Comparison of ENCODE assay signal across 13 mouse cellular contexts in genomic region chr11:45027076-45027475, GRCm38 (mm10).
DNase-seq lines count a peak whose midpoint lies in the region; ATAC-seq and TF ChIP-seq lines count a peak whose summit lies in the region.
"Had no signal": no experiment of that assay in that cellular context is flagged by ENCODE, and none has a peak within 500 bp of the region (broad histone marks: within the 10 kb centered on the region; RNA-seq: fewer than 3 reads in every experiment).

No protein-coding gene starts in this region.

- H3K4me2 ChIP-seq in heart, embryonic 12.5 days, result peak overlapping the region; percentile 47
- peak overlapping the region; percentile 16 for H3K4me2 ChIP-seq in forebrain, embryonic 16.5 days (ENCODE audit: low read length)
- H3K4me2 ChIP-seq: limb, embryonic 12.5 days had no signal

- 0 out of 2 replicates have a peak, but pooled peaks cover 3% of the 10 kb centered on the region for H3K4me1 ChIP-seq in heart, embryonic 12.5 days (replicated peaks)
- no peaks in the 10 kb centered on the region for H3K4me1 ChIP-seq in heart, adult 2 months (ENCODE audit: control insufficient read depth, insufficient read depth, low read length)
- peaks cover 19% of the 10 kb centered on the region for H3K4me1 ChIP-seq in embryonic facial prominence, embryonic 10.5 days
- peaks cover 10% of the 10 kb centered on the region for H3K4me1 ChIP-seq in forebrain, embryonic 16.5 days (replicated peaks; ENCODE audit: control insufficient read depth, insufficient read depth, low read length)
- peaks cover 17% of the 10 kb centered on the region for H3K4me1 ChIP-seq in midbrain, embryonic 10.5 days
- H3K4me1 ChIP-seq: megakaryocyte, embryonic 14.5 days had no signal

- H3K9me3 ChIP-seq in heart, embryonic 12.5 days (replicated peaks), result no peaks in the 10 kb centered on the region
- H3K9me3 ChIP-seq in embryonic facial prominence, embryonic 10.5 days, result no peaks in the 10 kb centered on the region
- no peaks in the 10 kb centered on the region for H3K9me3 ChIP-seq in forebrain, embryonic 16.5 days (ENCODE audit: control insufficient read depth, low read length)
- no peaks in the 10 kb centered on the region for H3K9me3 ChIP-seq in midbrain, embryonic 10.5 days (replicated peaks)
- H3K9me3 ChIP-seq: limb, embryonic 12.5 days; megakaryocyte, embryonic 14.5 days had no signal

- no peak for ATAC-seq in heart, embryonic 12.5 days (ENCODE audit: insufficient number of reproducible peaks, low FRiP score)
- ATAC-seq in forebrain, embryonic 16.5 days, result 0 out of 2 replicates have a peak, but pooled peaks have one; percentile 45
- no peak for ATAC-seq in CD4-positive, CD25-positive, alpha-beta regulatory T cell, adult 4 months

- H3K9ac ChIP-seq in heart, embryonic 12.5 days, result no peak overlapping the region
- H3K9ac ChIP-seq in heart, adult 2 months (ENCODE audit: low read depth, low read length), result no peak overlapping the region
- H3K9ac ChIP-seq in forebrain, embryonic 16.5 days (replicated peaks; ENCODE audit: low read depth, low read length), result peak overlapping the region; percentile 39

- H3K27me3 ChIP-seq in heart, embryonic 12.5 days (replicated peaks), result no peaks in the 10 kb centered on the region
- no peaks in the 10 kb centered on the region for H3K27me3 ChIP-seq in heart, adult 2 months (ENCODE audit: control insufficient read depth, insufficient read depth, low read length)
- peaks cover 15% of the 10 kb centered on the region for H3K27me3 ChIP-seq in embryonic facial prominence, embryonic 10.5 days (replicated peaks; ENCODE audit: low read depth, poor library complexity, severe bottlenecking)
- H3K27me3 ChIP-seq in forebrain, embryonic 16.5 days (replicated peaks; ENCODE audit: control insufficient read depth, insufficient read depth, low read length), result no peaks in the 10 kb centered on the region
- H3K27me3 ChIP-seq in midbrain, embryonic 10.5 days (ENCODE audit: low read depth, poor library complexity, severe bottlenecking), result no peaks in the 10 kb centered on the region

- no peaks in the 10 kb centered on the region for H3K79me2 ChIP-seq in heart, adult 2 months (replicated peaks; ENCODE audit: control insufficient read depth, insufficient read depth, low read length)

- H3K4me3 ChIP-seq in heart, embryonic 12.5 days, result no peak overlapping the region; the same call in 1 of the 2 replicates
- H3K4me3 ChIP-seq in heart, adult 2 months, result no peak overlapping the region
- peak overlapping the region; percentile 29; the same call in 1 of the 2 replicates for H3K4me3 ChIP-seq in embryonic facial prominence, embryonic 10.5 days
- H3K4me3 ChIP-seq in forebrain, embryonic 16.5 days (replicated peaks; ENCODE audit: low read length), result no peak overlapping the region
- peak overlapping the region; percentile 20; the same call in 1 of the 2 replicates for H3K4me3 ChIP-seq in midbrain, embryonic 10.5 days
- H3K4me3 ChIP-seq: limb, embryonic 12.5 days; megakaryocyte, embryonic 14.5 days had no signal

- no peak overlapping the region for H3K27ac ChIP-seq in heart, embryonic 12.5 days (ENCODE audit: poor library complexity, severe bottlenecking)
- no peak overlapping the region for H3K27ac ChIP-seq in heart, adult 2 months
- peak overlapping the region; percentile 76; the same call in 1 of the 2 replicates for H3K27ac ChIP-seq in embryonic facial prominence, embryonic 10.5 days (replicated peaks)
- no peak overlapping the region for H3K27ac ChIP-seq in forebrain, embryonic 16.5 days (ENCODE audit: low read length)
- H3K27ac ChIP-seq in midbrain, embryonic 10.5 days (replicated peaks), result peak overlapping the region; percentile 77
- H3K27ac ChIP-seq: limb, embryonic 12.5 days had no signal

- 65% methylated on average over 7 of the region's 7 CpGs for WGBS in heart, embryonic 12.5 days
- WGBS in heart, adult 2 months, result 62% methylated on average over 7 of the region's 7 CpGs
- 58% methylated on average over 7 of the region's 7 CpGs for WGBS in embryonic facial prominence, embryonic 10.5 days
- WGBS in forebrain, embryonic 16.5 days, result 29% methylated on average over 7 of the region's 7 CpGs
- WGBS in midbrain, embryonic 10.5 days, result 61% methylated on average over 7 of the region's 7 CpGs

- no peak for TF ChIP-seq EP300 in heart, adult 2 months (IDR thresholded peaks at IDR 0.05; ENCODE audit: insufficient read depth, low read depth, low read length)

- DNase-seq in heart, adult 2 months, result no peak
- no peak for DNase-seq in embryonic facial prominence, embryonic 10.5 days (ENCODE audit: low spot score)
- no peak for DNase-seq in midbrain, embryonic 10.5 days (ENCODE audit: low spot score)
- DNase-seq in spleen, adult 18-20 months, result no peak
- DNase-seq in lung, adult 18-20 months, result no peak
- DNase-seq: adrenal gland, postnatal 14 days; cerebellum, adult 11-12 months; kidney, postnatal 36 days had no signal

- no peak for TF ChIP-seq POLR2A in heart, adult 2 months (IDR thresholded peaks at IDR 0.05; ENCODE audit: insufficient read depth, low read depth, low read length)

- intact Hi-C loops in heart, adult 2 months (cut with DNase I), result no loop called here

- H3K36me3 ChIP-seq in heart, embryonic 12.5 days, result no peaks in the 10 kb centered on the region
- no peaks in the 10 kb centered on the region for H3K36me3 ChIP-seq in heart, adult 2 months (ENCODE audit: control insufficient read depth, insufficient read depth, low read length)
- H3K36me3 ChIP-seq in embryonic facial prominence, embryonic 10.5 days (replicated peaks), result no peaks in the 10 kb centered on the region
- H3K36me3 ChIP-seq in forebrain, embryonic 16.5 days (ENCODE audit: control insufficient read depth, insufficient read depth), result no peaks in the 10 kb centered on the region
- H3K36me3 ChIP-seq in midbrain, embryonic 10.5 days, result no peaks in the 10 kb centered on the region
- H3K36me3 ChIP-seq: limb, embryonic 12.5 days had no signal

- TF ChIP-seq CTCF in heart, adult 2 months (IDR thresholded peaks at IDR 0.05), result no peak

Comparison
In these comparisons a context has a peak if more than half of its experiments do, and no peak if none do; other contexts are left out.
1. H3K27ac ChIP-seq: peak in embryonic facial prominence, embryonic 10.5 days (single experiment) and midbrain, embryonic 10.5 days (single experiment); none in heart, embryonic 12.5 days (single experiment), heart, adult 2 months (single experiment) and forebrain, embryonic 16.5 days (single experiment).
2. H3K4me3 ChIP-seq: peak in embryonic facial prominence, embryonic 10.5 days (single experiment) and midbrain, embryonic 10.5 days (single experiment); none in heart, embryonic 12.5 days (single experiment), heart, adult 2 months (single experiment) and forebrain, embryonic 16.5 days (single experiment).